Mouse (Mus musculus) intestine, embryonic 16.5 days (tissue): ENCODE results near the gene Mcm5. TPM values are rescaled to one million over a fixed set of nuclear protein-coding genes. Genes with fewer than 3 reads are reported as not detected.

Experiments
- ATAC-seq: fragments of 200-750 bp; cut with Nextera tagmentation; 2 replicates; pipeline ENCODE4 v1.8.0; 2017; ENCODE audit warnings: moderate TSS enrichment, moderate library complexity
- H3K27ac ChIP-seq: fragments of 300-500 bp; sonication (generic); 2 replicates; pipeline ENCODE4 v1.5.1; 2014; ENCODE audit warnings: mild to moderate bottlenecking, low read length
- H3K27me3 ChIP-seq: fragments of 300-500 bp; sonication (generic); replicated peaks from 2 replicates; pipeline ENCODE4 v1.6.1; 2014; ENCODE audit warnings: low read length, control low read depth, mixed read lengths; ENCODE audit not compliant: control insufficient read depth, insufficient read depth
- H3K36me3 ChIP-seq: fragments of 300-500 bp; sonication (generic); 2 replicates; pipeline ENCODE4 v1.6.1; 2014; ENCODE audit warnings: low read length, control low read depth; ENCODE audit not compliant: control insufficient read depth, insufficient read depth
- H3K4me1 ChIP-seq: fragments of 300-500 bp; sonication (generic); 2 replicates; pipeline ENCODE4 v1.6.1; 2014; ENCODE audit warnings: low read length, control low read depth, mixed read lengths; ENCODE audit not compliant: control insufficient read depth, insufficient read depth
- H3K4me2 ChIP-seq: fragments of 300-500 bp; sonication (generic); 2 replicates; pipeline ENCODE4 v1.6.1; 2014; ENCODE audit warnings: low read depth, low read length, control low read depth
- H3K4me3 ChIP-seq: fragments of 300-500 bp; sonication (generic); 2 replicates; pipeline ENCODE4 v1.5.1; 2014; ENCODE audit warnings: mild to moderate bottlenecking, low read length
- H3K9ac ChIP-seq: fragments of 300-500 bp; sonication (generic); 2 replicates; pipeline ENCODE4 v1.6.1; 2014; ENCODE audit warnings: low read depth, low read length
- H3K9me3 ChIP-seq: fragments of 300-500 bp; sonication (generic); 2 replicates; pipeline ENCODE4 v1.6.1; 2016; ENCODE audit warnings: low read length, control low read depth; ENCODE audit not compliant: control insufficient read depth
- WGBS: fragments of 180-500 bp; shearing (Covaris S2); extraction: QIAGEN DNeasy Blood & Tissue Kit; methylation state at CpG from one replicate; pipeline ENCODE4 v1.1.7; 2014; 5-methylcytosine and 5-hydroxymethylcytosine counted together
- polyA plus RNA-seq: library from polyadenylated mRNA; unstranded; fragments of >200 nt; fragmentation: Nextera tagmentation; extraction: Ambion mirVana; gene quantifications from 2 replicates; pipeline ENCODE4 v1.2.1, GENCODE M21; 2015

Gene Mcm5
- polyA plus RNA-seq, 1 experiment from 2014 or later: 120 TPM

DNA sequence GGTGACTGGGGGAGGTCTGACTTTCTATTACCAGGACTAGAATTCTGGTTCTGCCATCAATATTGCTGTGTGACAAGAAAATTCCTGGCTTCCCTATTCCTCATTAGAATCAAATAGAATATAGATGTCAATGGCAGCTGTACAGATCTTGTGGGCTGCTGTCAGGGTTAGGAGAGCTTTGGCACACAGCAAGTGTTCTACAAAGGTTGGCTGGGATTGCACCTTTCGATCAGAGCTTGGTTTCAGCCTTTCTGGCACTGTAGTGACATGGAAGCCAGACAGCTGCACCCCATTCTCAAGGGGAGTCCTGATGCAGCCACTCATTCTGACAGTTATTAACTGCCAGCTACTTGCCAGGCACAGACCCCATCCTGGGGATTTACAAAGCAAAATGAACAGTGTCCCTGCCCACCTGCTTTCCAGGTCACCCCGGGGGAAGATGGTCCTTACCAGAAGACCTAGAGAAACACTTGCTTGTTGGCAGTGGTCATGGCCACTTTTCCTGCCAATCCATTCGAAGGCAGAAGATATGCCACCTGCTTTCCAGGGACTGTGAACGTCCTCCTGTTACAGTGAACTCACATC, 18.5 kb upstream of the Mcm5 start:
- H3K36me3 ChIP-seq: no peaks in the 10 kb centered on the region
- no peak for ATAC-seq
- no peak overlapping the region for H3K9ac ChIP-seq
- no peaks in the 10 kb centered on the region for H3K27me3 ChIP-seq
- no peak overlapping the region for H3K27ac ChIP-seq
- H3K4me3 ChIP-seq: no peak overlapping the region
- WGBS: 82% methylated on average over 4 of the region's 4 CpGs
- no peak overlapping the region for H3K4me2 ChIP-seq
- peaks cover 16% of the 10 kb centered on the region for H3K4me1 ChIP-seq
- H3K9me3 ChIP-seq: no peaks in the 10 kb centered on the region

DNA sequence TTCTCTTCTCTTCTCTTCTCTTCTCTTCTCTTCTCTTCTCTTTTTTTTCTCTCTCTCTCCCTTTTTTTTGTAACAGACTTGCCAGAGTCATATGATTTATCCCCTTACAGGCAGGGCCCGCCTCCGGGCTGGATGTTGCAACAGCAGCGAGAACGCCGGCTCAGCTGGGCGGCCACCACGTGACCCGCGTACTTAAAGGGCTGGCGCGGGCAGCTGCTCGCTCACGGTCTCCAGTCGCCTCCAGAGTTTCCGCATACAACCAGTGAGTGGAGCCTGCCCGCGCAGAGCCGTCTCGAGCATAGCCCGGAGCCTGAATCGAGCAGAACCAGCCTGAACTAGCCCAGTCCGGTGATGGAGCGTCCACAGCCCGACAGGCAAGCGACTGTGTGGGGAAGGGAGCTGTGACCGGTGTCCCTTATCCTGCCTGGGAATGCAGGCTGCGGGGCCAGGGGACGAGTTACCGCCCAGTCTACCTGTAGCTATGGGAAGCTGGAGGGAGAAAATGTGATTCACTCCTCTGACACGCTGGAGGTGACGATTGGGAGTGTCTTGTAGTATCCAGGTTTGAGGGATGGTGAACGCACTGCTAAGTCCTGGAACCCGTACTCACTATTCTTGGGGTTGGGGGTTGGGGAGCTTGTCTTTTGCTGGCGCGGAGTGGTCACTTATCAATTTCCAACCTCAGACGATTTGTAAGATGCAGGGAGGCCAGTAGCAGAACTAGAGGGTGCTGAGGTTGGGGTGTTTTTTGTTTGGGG, 15.8 kb upstream of the Mcm5 start, which contains the start of gene Hmox1:
TSS of gene Hmox1 (plus strand) at position 223 of the 758 bp plus-strand sequence.
- H3K4me1 ChIP-seq: peaks cover 16% of the 10 kb centered on the region
- H3K27ac ChIP-seq: peak within 1 kb of the TSS; percentile 76
- peak within 1 kb of the TSS; percentile 80 for H3K9ac ChIP-seq
- ATAC-seq: peak; percentile 94
- H3K27me3 ChIP-seq: no peaks in the 10 kb centered on the region
- peak within 1 kb of the TSS; percentile 87 for H3K4me2 ChIP-seq
- H3K4me3 ChIP-seq: peak within 1 kb of the TSS; percentile 68
- H3K36me3 ChIP-seq: 0 out of 2 replicates have a peak, but pooled peaks cover 4% of the 10 kb centered on the region
- H3K9me3 ChIP-seq: no peaks in the 10 kb centered on the region
- 1% methylated on average over 36 of the region's 36 CpGs for WGBS

DNA sequence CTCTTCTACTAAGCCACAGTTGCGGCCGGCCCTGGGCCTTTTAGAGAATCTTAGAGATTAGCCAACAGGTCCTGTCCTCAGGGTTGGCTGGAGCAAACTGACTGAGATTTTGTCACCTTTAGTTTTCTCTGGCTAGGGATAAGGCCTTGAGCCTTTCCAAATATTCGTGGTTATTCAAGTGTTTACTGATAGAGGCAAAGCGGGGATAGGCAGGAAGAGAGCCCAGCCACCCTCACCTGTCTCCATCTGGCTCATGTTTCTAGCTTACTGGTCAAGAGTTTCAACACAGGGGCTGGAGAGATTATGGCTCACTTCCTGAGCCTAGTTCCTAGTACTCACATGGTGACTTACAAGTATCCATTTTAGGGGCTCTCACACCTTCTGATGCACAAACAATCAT, 6.4 kb upstream of the Mcm5 start:
- Histone ChIP-seq H3K4me3 (no peak overlapping the region), H3K27me3 (no peaks in the 10 kb centered on the region), H3K4me1 (no peaks in the 10 kb centered on the region), H3K27ac (no peak overlapping the region), H3K36me3 (no peaks in the 10 kb centered on the region), H3K4me2 (no peak overlapping the region), H3K9ac (no peak overlapping the region), H3K9me3 (no peaks in the 10 kb centered on the region)
- no peak for ATAC-seq
- WGBS: 81% methylated on average over 4 of the region's 4 CpGs

DNA sequence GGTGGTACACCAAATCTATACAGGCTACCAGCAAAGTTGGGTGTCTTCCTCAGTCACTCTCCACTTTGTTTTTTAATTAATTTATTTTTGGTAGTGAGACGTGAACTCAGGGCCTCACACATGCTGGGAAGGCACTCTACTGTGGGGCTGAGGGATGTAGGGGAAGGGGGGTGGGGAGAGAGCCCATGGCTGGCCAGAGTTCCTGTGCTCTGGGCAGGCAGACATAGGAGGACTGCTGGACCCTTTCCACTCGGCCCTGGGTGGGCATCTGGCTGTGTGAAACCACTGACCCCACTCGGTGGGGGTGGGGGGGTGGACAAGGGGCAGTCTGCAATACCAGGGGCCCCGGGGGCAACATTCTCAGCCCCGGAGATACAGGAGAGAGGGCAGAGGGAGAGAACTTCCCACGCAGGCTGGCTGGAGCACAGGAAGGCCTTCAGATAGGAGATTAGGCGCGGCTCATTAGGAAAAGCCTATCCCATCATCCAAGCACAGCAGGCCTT, 5.9 kb upstream of the Mcm5 start:
- H3K4me3 ChIP-seq: no peak overlapping the region
- no peaks in the 10 kb centered on the region for H3K36me3 ChIP-seq
- H3K4me1 ChIP-seq: no peaks in the 10 kb centered on the region
- no peak overlapping the region for H3K27ac ChIP-seq
- whole genome bisulfite sequencing: 52% methylated on average over 8 of the region's 8 CpGs
- ATAC-seq: no peak
- no peak overlapping the region for H3K9ac ChIP-seq
- H3K27me3 ChIP-seq: no peaks in the 10 kb centered on the region
- H3K4me2 ChIP-seq: no peak overlapping the region
- H3K9me3 ChIP-seq: no peaks in the 10 kb centered on the region

DNA sequence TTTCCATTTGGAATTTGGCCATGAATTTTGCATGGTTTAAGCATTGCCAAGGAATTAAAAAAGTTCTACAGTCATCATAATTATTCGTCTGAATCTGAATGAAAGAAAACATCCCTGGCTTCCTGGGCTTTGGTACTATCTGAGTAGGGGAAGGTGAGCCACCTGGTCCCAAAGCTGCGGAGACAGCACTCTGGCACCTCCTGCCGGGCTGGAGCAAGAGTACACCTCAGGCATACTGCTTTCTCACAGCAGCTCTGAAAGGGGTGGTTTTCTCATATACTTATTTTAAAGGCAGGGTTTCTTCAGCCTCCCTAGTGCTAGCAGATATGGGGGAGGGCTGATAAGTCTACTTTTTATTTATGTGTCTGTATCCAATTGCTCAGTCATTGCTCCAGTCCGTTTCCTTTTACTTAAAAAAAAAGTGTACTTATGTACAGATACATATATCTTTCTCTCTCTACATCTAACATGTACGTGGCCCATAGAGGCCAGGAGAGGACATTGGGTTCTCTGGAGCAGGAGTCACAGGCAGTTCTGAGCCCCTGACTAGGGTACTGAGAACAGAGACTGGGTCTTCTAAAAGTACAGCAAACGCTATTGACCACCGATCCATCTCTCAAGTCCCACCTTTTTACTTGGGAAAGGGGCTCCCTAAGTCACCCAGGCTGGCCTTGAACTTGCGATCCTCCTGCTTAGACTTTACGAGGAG, 688 bp upstream of the Mcm5 start:
- Histone ChIP-seq H3K9me3 (no peaks in the 10 kb centered on the region), H3K27ac (peak overlapping the region; percentile 79), H3K4me2 (peak overlapping the region; percentile 71), H3K9ac (peak overlapping the region; percentile 79), H3K36me3 (peaks cover 8% of the 10 kb centered on the region), H3K4me3 (peak overlapping the region; percentile 86), H3K4me1 (peaks cover 8% of the 10 kb centered on the region), H3K27me3 (no peaks in the 10 kb centered on the region)
- peak; percentile 84 for ATAC-seq
- under 1% methylated on average over 9 of the region's 9 CpGs for WGBS

DNA sequence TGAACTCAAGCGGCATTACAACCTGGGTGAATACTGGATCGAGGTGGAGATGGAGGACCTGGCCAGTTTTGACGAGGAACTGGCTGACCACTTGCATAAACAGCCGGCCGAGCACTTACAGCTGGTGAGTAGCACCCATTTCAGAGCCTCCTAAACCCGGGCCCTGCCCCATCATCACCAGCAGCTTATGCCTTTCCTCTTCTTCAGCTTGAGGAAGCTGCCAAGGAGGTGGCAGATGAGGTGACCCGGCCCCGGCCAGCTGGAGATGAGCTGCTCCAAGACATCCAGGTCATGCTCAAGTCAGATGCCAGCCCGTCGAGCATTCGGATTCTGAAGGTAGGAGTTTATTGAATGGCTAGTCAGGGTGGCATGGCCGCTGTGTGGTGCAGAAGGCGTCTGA, 724 bp downstream of the Mcm5 start:
- Histone ChIP-seq H3K9ac (peak overlapping the region; percentile 79), H3K9me3 (no peaks in the 10 kb centered on the region), H3K4me3 (peak overlapping the region; percentile 86), H3K4me2 (peak overlapping the region; percentile 71), H3K4me1 (peaks cover 8% of the 10 kb centered on the region), H3K36me3 (peaks cover 13% of the 10 kb centered on the region), H3K27ac (no peak overlapping the region), H3K27me3 (no peaks in the 10 kb centered on the region)
- ATAC-seq: no peak
- 13% methylated on average over 13 of the region's 13 CpGs for WGBS

DNA sequence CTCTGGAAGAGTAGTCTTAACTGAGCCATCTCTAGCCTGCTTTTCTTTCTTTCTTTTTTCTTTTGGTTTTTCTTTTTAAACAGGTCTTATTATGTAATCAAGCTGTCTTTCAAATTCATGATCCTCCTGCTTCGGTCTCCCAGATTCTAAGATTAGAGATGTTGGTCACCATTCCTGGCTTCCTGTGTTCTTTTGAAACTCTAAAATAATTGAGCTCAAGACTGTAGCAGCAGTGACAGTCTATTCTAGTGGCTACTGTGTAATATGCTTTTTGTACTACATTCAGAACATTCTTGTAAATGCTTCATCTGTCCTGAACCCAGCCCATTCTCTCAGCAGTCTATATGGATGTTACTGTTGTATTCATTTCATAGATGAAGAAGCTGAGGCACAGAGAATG, 9.1 kb downstream of the Mcm5 start:
- no peak for ATAC-seq
- 90% methylated on average over 1 of the region's 1 CpGs for WGBS

DNA sequence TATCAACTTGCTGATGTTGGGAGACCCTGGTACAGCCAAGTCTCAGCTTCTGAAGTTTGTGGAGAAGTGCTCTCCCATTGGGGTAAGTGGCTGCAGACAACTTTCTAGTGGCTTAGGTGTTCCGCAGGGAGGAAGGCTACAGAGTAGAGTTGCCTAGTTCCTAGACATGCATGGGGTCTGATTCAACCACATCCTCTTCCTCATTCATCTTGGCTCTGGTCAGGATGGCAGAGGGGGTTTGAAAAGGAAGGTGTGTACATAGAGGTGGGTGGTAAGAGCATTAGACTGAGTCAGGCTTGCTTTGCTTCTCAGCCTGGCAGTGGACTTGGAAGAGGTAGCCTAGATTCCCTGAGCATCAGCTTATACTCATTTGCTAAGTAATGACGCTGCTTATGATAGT, 9.9 kb downstream of the Mcm5 start:
- 94% methylated on average over 2 of the region's 2 CpGs for WGBS
- no peak overlapping the region for H3K4me3 ChIP-seq
- no peaks in the 10 kb centered on the region for H3K27me3 ChIP-seq
- no peaks in the 10 kb centered on the region for H3K4me1 ChIP-seq
- H3K4me2 ChIP-seq: no peak overlapping the region
- no peak for ATAC-seq
- H3K36me3 ChIP-seq: peaks cover 23% of the 10 kb centered on the region; the same call in 1 of the 2 replicates
- no peak overlapping the region for H3K27ac ChIP-seq
- no peak overlapping the region; the same call in 1 of the 2 replicates for H3K9ac ChIP-seq
- no peaks in the 10 kb centered on the region for H3K9me3 ChIP-seq

More for the DNA sequence above, 9.1 kb downstream of the Mcm5 start:
- Histone ChIP-seq H3K4me2 (no peak overlapping the region), H3K4me3 (no peak overlapping the region), H3K27ac (no peak overlapping the region), H3K9ac (no peak overlapping the region), H3K9me3 (no peaks in the 10 kb centered on the region), H3K4me1 (no peaks in the 10 kb centered on the region), H3K27me3 (no peaks in the 10 kb centered on the region), H3K36me3 (peaks cover 25% of the 10 kb centered on the region)

DNA sequence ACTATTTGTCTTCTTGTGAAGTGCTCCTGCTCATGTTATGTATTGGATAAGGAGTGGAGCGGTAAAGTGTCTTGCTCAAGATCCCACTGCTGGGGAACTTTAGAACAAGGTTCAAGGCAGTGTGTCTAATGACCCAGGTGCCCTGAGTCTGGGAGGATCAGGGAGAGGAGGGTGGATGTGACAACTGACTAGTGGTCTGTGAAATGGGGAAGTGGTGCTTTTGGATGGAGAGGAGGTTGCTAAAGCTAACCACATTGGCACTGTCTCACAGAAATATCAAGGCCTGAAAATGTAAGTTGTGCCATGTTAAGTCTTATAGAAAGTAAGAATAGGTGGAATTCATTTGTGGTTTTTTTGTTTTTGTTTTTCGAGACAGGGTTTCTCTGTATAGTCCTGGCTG, 10.4 kb downstream of the Mcm5 start:
- Histone ChIP-seq H3K9ac (no peak overlapping the region), H3K27ac (no peak overlapping the region), H3K4me2 (no peak overlapping the region), H3K27me3 (no peaks in the 10 kb centered on the region), H3K9me3 (no peaks in the 10 kb centered on the region), H3K36me3 (peaks cover 23% of the 10 kb centered on the region; the same call in 1 of the 2 replicates), H3K4me1 (no peaks in the 10 kb centered on the region), H3K4me3 (no peak overlapping the region)
- WGBS: 96% methylated on average over 2 of the region's 2 CpGs
- no peak for ATAC-seq
